Mouse (Mus musculus) brown adipose tissue, adult 24 weeks (tissue): ENCODE data around the gene Elmod3. TPM values are rescaled to one million over a fixed set of nuclear protein-coding genes. Genes with fewer than 3 reads are reported as not detected.

Experiments
- H3K27ac ChIP-seq: fragments of 200-500 bp; replicated peaks from 2 replicates; pipeline ENCODE4 v1.5.1; 2012; ENCODE audit warnings: low read depth, mild to moderate bottlenecking, low read length
- H3K4me1 ChIP-seq: fragments of 200-500 bp; 2 replicates; pipeline ENCODE4 v1.6.1; 2012; ENCODE audit warnings: low read length, mixed read lengths; ENCODE audit not compliant: control insufficient read depth, insufficient read depth, insufficient read length
- H3K4me3 ChIP-seq: fragments of 200-500 bp; 2 replicates; pipeline ENCODE4 v1.5.1; 2012; ENCODE audit warnings: low read depth, mild to moderate bottlenecking, low read length, moderate library complexity; ENCODE audit not compliant: insufficient read depth
- polyA plus RNA-seq: library from polyadenylated mRNA; stranded (reverse); fragments of >200 nt; gene quantifications from 2 replicates; pipeline ENCODE4 v1.2.4, GENCODE M21; 2012; ENCODE audit not compliant: missing spikeins, insufficient read depth, insufficient read length

Elmod3 gene
- polyA plus RNA-seq = 21.2 and 31.5 TPM in 2 replicates

GRCm38 (mm10) chr6:72597956-72598753, at the start of gene Elmod3, which contains the start of gene Retsat:
TSS of gene Elmod3 (minus strand) at chr6:72598413.
TSS of gene Retsat (plus strand) at chr6:72598475.
- peak within 1 kb of the TSS; percentile 80 for H3K27ac ChIP-seq
- H3K4me3 ChIP-seq = peak within 1 kb of the TSS; percentile 87
- no peaks in the 10 kb centered on the region for H3K4me1 ChIP-seq

- H3K4me1 ChIP-seq = no peaks in the 10 kb centered on the region
- H3K4me3 ChIP-seq = no peak overlapping the region
- no peak overlapping the region for H3K27ac ChIP-seq
Measured at GRCm38 (mm10) chr6:72647383-72647820, 49.2 kb upstream of the Elmod3 start.

- Histone ChIP-seq H3K4me1 (no peaks in the 10 kb centered on the region), H3K27ac (no peak overlapping the region), H3K4me3 (no peak overlapping the region)
Measured at GRCm38 (mm10) chr6:72645364-72645763, 47.2 kb upstream of the Elmod3 start.

- Histone ChIP-seq H3K27ac (no peak overlapping the region), H3K4me3 (no peak overlapping the region), H3K4me1 (no peaks in the 10 kb centered on the region)
Measured at GRCm38 (mm10) chr6:72644576-72644975, 46.4 kb upstream of the Elmod3 start.

GRCm38 (mm10) chr6:72641218-72641954, 43.2 kb upstream of the Elmod3 start:
- Histone ChIP-seq H3K4me1 (no peaks in the 10 kb centered on the region), H3K4me3 (no peak overlapping the region), H3K27ac (no peak overlapping the region)

GRCm38 (mm10) chr6:72636940-72637339, 38.7 kb upstream of the Elmod3 start:
- no peak overlapping the region for H3K27ac ChIP-seq
- H3K4me1 ChIP-seq = no peaks in the 10 kb centered on the region
- H3K4me3 ChIP-seq = no peak overlapping the region

DNA sequence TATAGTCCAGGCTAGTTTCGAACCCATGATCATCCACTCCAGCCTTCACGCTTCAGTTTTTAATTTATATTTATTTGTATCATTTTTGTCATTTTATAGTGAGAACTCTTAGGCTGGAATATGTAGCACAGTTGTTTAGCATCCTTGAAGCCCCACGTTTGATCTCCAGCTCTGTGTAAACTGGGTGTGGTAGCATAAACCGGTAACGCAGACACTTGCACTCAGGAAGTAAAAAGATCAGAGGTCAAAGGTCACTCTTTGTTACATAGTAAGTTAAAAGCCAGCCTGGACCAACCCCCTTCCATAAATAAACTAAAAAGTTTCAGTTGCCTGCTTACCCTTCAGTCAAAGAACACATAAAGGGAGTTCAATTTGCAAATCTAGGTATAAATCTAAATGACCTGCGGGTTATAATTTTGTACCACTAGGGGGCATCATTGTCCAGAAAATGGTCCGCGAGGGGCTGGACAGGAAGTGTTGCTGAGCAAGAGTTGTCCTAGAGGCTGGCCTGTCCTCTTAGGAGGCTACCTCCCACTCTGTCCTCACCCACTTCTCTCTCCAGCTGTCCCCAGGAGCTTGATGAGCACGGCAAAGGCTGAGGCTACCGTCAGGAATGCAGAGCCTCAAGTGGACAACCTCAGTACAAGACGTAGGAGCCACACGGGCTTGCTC, 37.7 kb upstream of the Elmod3 start:
- Histone ChIP-seq H3K4me3 (no peak overlapping the region), H3K27ac (no peak overlapping the region), H3K4me1 (no peaks in the 10 kb centered on the region)

- no peak overlapping the region for H3K4me3 ChIP-seq
- no peak overlapping the region for H3K27ac ChIP-seq
- no peaks in the 10 kb centered on the region for H3K4me1 ChIP-seq
Measured at GRCm38 (mm10) chr6:72634311-72634710, 36.1 kb upstream of the Elmod3 start.

DNA sequence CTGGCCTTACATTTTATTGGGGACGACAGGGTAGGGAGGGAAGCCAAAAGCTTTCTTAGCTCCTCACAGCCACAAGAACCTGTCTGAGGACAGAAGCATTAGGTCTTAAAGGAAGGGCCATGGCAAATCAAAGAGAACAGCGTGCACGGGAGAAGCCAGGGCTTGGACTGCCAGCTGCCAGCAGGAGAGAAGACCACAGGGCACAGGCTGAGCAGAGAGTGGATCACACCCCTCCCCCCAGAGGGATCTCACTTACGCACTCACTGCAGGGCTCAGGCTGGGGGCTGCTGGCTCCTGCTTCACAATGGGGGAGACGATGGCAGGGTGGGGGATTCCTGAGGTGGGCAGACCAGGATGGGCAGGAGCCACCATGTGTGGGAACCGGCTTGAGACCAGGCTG, 33.5 kb upstream of the Elmod3 start:
- H3K27ac ChIP-seq = no peak overlapping the region
- no peaks in the 10 kb centered on the region for H3K4me1 ChIP-seq
- H3K4me3 ChIP-seq = no peak overlapping the region

GRCm38 (mm10) chr6:72630961-72631360, 32.7 kb upstream of the Elmod3 start:
- no peak overlapping the region for H3K27ac ChIP-seq
- H3K4me3 ChIP-seq = no peak overlapping the region
- H3K4me1 ChIP-seq = no peaks in the 10 kb centered on the region

GRCm38 (mm10) chr6:72630370-72630769, 32.2 kb upstream of the Elmod3 start:
- Histone ChIP-seq H3K4me3 (no peak overlapping the region), H3K4me1 (no peaks in the 10 kb centered on the region), H3K27ac (no peak overlapping the region)

DNA sequence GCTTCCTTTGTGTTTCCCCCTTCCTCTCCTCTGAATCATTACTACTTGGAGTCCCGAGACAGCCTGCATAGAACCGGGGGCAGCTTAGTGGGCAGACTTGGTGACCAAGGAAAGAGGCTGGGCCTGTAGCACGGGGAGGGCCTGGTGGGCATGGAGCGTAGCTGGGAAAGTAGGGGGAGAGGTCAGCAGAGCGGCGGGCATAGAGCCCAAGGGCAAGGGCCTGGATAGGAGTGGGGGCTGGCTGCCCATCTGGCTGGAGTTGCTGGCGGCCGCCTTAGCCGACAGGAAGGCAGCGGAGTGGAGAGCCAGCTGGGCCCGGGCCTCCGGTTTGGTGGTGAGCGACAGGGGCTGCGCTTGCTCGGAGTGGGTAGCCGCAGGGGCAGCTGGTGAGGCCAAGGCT, 29.1 kb upstream of the Elmod3 start:
- Histone ChIP-seq H3K27ac (no peak overlapping the region), H3K4me1 (peaks cover 3% of the 10 kb centered on the region; the same call in 1 of the 2 replicates), H3K4me3 (no peak overlapping the region)

GRCm38 (mm10) chr6:72626391-72626790, 28.2 kb upstream of the Elmod3 start:
- Histone ChIP-seq H3K4me1 (peaks cover 3% of the 10 kb centered on the region; the same call in 1 of the 2 replicates), H3K4me3 (no peak overlapping the region), H3K27ac (no peak overlapping the region)

DNA sequence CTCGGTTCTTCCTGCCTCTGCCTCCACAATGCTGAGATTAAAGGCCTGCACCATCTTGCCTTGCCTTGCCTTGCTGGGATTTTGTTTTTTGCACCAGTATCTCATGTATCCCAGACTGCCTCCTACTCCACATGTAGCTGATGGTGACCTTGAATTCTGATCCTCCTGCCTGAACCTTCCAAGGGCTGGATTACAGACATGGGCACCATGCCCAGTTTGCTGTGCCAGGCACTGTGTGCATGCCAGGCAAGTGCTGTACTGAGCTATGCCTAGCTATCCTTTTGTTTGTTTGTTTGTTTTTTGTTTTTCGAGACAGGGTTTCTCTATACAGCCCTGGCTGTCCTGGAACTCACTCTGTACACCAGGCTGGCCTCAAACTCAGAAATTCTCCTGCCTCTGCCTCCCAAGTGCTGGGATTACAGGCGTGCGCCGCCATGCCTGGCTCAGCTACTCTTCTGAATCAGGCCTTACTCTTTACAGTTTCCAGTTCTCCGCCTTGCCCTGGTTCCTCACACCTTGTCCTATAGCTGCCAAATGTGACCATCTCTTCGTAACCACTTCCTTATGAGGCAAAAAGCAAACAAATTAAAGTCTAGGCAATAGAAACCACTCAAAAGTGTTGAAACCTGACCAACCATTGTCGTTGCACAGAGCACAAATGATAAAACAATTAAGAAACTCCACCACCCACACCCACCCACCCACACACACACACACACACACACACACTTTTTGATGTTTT, 25.6 kb upstream of the Elmod3 start:
- H3K4me3 ChIP-seq = no peak overlapping the region
- H3K4me1 ChIP-seq = peaks cover 3% of the 10 kb centered on the region; the same call in 1 of the 2 replicates
- H3K27ac ChIP-seq = no peak overlapping the region
